Mouse (Mus musculus) macrophage (primary cell): ENCODE data around the gene Hyal1. TPM values are rescaled to one million over a fixed set of nuclear protein-coding genes. Genes with fewer than 3 reads are reported as not detected.

Experiments
- H3K27ac ChIP-seq: fragments of 350-480 bp; formaldehyde crosslinking; 2 replicates; pipeline ENCODE4 v1.9.0; 2021
- H3K36me3 ChIP-seq: fragments of 350-480 bp; formaldehyde crosslinking; 2 replicates; pipeline ENCODE4 v1.9.0; 2021; ENCODE audit errors: inconsistent target
- H3K4me3 ChIP-seq: fragments of 350-480 bp; formaldehyde crosslinking; 2 replicates; pipeline ENCODE4 v1.9.0; 2021; ENCODE audit errors: inconsistent target
- H3K79me2 ChIP-seq: fragments of 350-480 bp; formaldehyde crosslinking; 2 replicates; pipeline ENCODE4 v1.9.0; 2021; ENCODE audit errors: inconsistent target
- WGBS: methylation state at CpG from one replicate; pipeline ENCODE4 v1.1.7; 2026; ENCODE audit warnings: inconsistent platforms; ENCODE audit not compliant: missing documents; 5-methylcytosine and 5-hydroxymethylcytosine counted together
- polyA plus RNA-seq: library from polyadenylated mRNA; stranded (reverse); fragments of 250-400 nt; gene quantifications from 3 replicates; pipeline ENCODE4 v1.2.4, GENCODE M21; 2018; ENCODE audit warnings: inconsistent platforms

The Hyal1 gene
- polyA plus RNA-seq, 1 experiment from 2014 or later, result 38.2 TPM

- Histone ChIP-seq H3K27ac (no peak overlapping the region), H3K36me3 (peaks cover 17% of the 10 kb centered on the region), H3K4me3 (no peak overlapping the region), H3K79me2 (no peaks in the 10 kb centered on the region; the same call in 1 of the 2 replicates)
- 95% methylated on average over 12 of the region's 12 CpGs for WGBS
Observed at GRCm38 (mm10) chr9:107544729-107545128, 32.0 kb upstream of the Hyal1 start.

- WGBS, result 90% methylated on average over 10 of the region's 10 CpGs
- peaks cover 15% of the 10 kb centered on the region for H3K36me3 ChIP-seq
- H3K4me3 ChIP-seq, result no peak overlapping the region
- H3K79me2 ChIP-seq, result no peaks in the 10 kb centered on the region; the same call in 1 of the 2 replicates
- no peak overlapping the region for H3K27ac ChIP-seq
Observed at GRCm38 (mm10) chr9:107545199-107545598, 31.5 kb upstream of the Hyal1 start.

GRCm38 (mm10) chr9:107545602-107546001, 31.1 kb upstream of the Hyal1 start:
- no peaks in the 10 kb centered on the region; the same call in 1 of the 2 replicates for H3K79me2 ChIP-seq
- H3K27ac ChIP-seq, result no peak overlapping the region
- H3K36me3 ChIP-seq, result peaks cover 15% of the 10 kb centered on the region
- 23% methylated on average over 3 of the region's 3 CpGs for WGBS
- H3K4me3 ChIP-seq, result no peak overlapping the region

GRCm38 (mm10) chr9:107547026-107547425, 29.7 kb upstream of the Hyal1 start, which contains the start of gene Zmynd10:
TSS of gene Zmynd10 (plus strand) at chr9:107547298.
- H3K36me3 ChIP-seq, result peaks cover 15% of the 10 kb centered on the region
- H3K27ac ChIP-seq, result no peak within 1 kb of the TSS
- 2% methylated on average over 20 of the region's 20 CpGs for WGBS
- H3K79me2 ChIP-seq, result no peaks in the 10 kb centered on the region; the same call in 1 of the 2 replicates
- H3K4me3 ChIP-seq, result no peak within 1 kb of the TSS

GRCm38 (mm10) chr9:107547957-107548356, 28.8 kb upstream of the Hyal1 start:
- peaks cover 4% of the 10 kb centered on the region; the same call in 1 of the 2 replicates for H3K79me2 ChIP-seq
- no peak overlapping the region for H3K27ac ChIP-seq
- no peak overlapping the region for H3K4me3 ChIP-seq
- peaks cover 15% of the 10 kb centered on the region for H3K36me3 ChIP-seq
- 70% methylated on average over 5 of the region's 5 CpGs for WGBS

GRCm38 (mm10) chr9:107548820-107549219, 27.9 kb upstream of the Hyal1 start:
- H3K79me2 ChIP-seq, result peaks cover 13% of the 10 kb centered on the region
- peaks cover 14% of the 10 kb centered on the region for H3K36me3 ChIP-seq
- WGBS, result 97% methylated on average over 10 of the region's 10 CpGs
- H3K4me3 ChIP-seq, result no peak overlapping the region
- H3K27ac ChIP-seq, result no peak overlapping the region

- no peak overlapping the region for H3K27ac ChIP-seq
- peaks cover 14% of the 10 kb centered on the region for H3K79me2 ChIP-seq
- peaks cover 7% of the 10 kb centered on the region for H3K36me3 ChIP-seq
- H3K4me3 ChIP-seq, result no peak overlapping the region
- 96% methylated on average over 14 of the region's 20 CpGs for WGBS
Observed at GRCm38 (mm10) chr9:107549297-107550074, 27.2 kb upstream of the Hyal1 start.

- H3K27ac ChIP-seq, result no peak overlapping the region
- H3K79me2 ChIP-seq, result peaks cover 18% of the 10 kb centered on the region
- WGBS, result 72% methylated on average over 23 of the region's 23 CpGs
- H3K36me3 ChIP-seq, result no peaks in the 10 kb centered on the region
- no peak overlapping the region for H3K4me3 ChIP-seq
Observed at GRCm38 (mm10) chr9:107550491-107551116, 26.1 kb upstream of the Hyal1 start.

GRCm38 (mm10) chr9:107551117-107551889, 25.4 kb upstream of the Hyal1 start, which contains the start of gene Rassf1:
TSS of gene Rassf1 (plus strand) at chr9:107551555.
- Histone ChIP-seq H3K4me3 (peak within 1 kb of the TSS; percentile 17; the same call in 1 of the 2 replicates), H3K27ac (peak within 1 kb of the TSS; percentile 19; the same call in 1 of the 2 replicates), H3K36me3 (no peaks in the 10 kb centered on the region), H3K79me2 (peaks cover 25% of the 10 kb centered on the region)
- WGBS, result 7% methylated on average over 62 of the region's 63 CpGs

- Histone ChIP-seq H3K27ac (peak overlapping the region; percentile 19; the same call in 1 of the 2 replicates), H3K36me3 (peaks cover 2% of the 10 kb centered on the region; the same call in 1 of the 2 replicates), H3K4me3 (peak overlapping the region; percentile 17; the same call in 1 of the 2 replicates), H3K79me2 (peaks cover 31% of the 10 kb centered on the region)
- WGBS, result 65% methylated on average over 8 of the region's 8 CpGs
Observed at GRCm38 (mm10) chr9:107551890-107552355, 24.8 kb upstream of the Hyal1 start.

- H3K36me3 ChIP-seq, result peaks cover 11% of the 10 kb centered on the region
- 89% methylated on average over 5 of the region's 5 CpGs for WGBS
- no peak overlapping the region for H3K27ac ChIP-seq
- H3K4me3 ChIP-seq, result peak overlapping the region; percentile 63; the same call in 1 of the 2 replicates
- peaks cover 40% of the 10 kb centered on the region for H3K79me2 ChIP-seq
Observed at GRCm38 (mm10) chr9:107552690-107553393, 23.9 kb upstream of the Hyal1 start.

GRCm38 (mm10) chr9:107553541-107554318, 23.0 kb upstream of the Hyal1 start:
- 7% methylated on average over 36 of the region's 37 CpGs for WGBS
- H3K4me3 ChIP-seq, result peak overlapping the region; percentile 63
- peaks cover 20% of the 10 kb centered on the region for H3K36me3 ChIP-seq
- H3K27ac ChIP-seq, result peak overlapping the region; percentile 62
- H3K79me2 ChIP-seq, result peaks cover 49% of the 10 kb centered on the region

- under 1% methylated on average over 52 of the region's 53 CpGs for WGBS
- Histone ChIP-seq H3K79me2 (peaks cover 56% of the 10 kb centered on the region), H3K36me3 (peaks cover 26% of the 10 kb centered on the region), H3K4me3 (peak overlapping the region; percentile 79), H3K27ac (peak overlapping the region; percentile 95)
Observed at GRCm38 (mm10) chr9:107554319-107554825, 22.4 kb upstream of the Hyal1 start.
